Mouse (Mus musculus) lung, postnatal 0 days (tissue): Measurements from ENCODE around the gene Tec.

Experiments used
- CTCF ChIP-seq: IDR thresholded peaks from 2 replicates; pipeline ENCODE4 v1.5.1; 2016; ENCODE audit warnings: antibody characterized with exemption, mild to moderate bottlenecking
- EP300 ChIP-seq: IDR thresholded peaks from 2 replicates; pipeline ENCODE4 v1.6.1; 2016; ENCODE audit warnings: antibody characterized with exemption, mild to moderate bottlenecking, control low read depth

GRCm38 (mm10) chr5:72835656-72836055 lies 32.6 kb downstream of the Tec start:
- TF ChIP-seq CTCF (no peak), EP300 (no peak)
